Mouse (Mus musculus): ENCODE measurements at regions not wholly inside any gene's neighbourhood (a gene's known extent, or its start where the extent isn't known, plus 50 kb on each side); places are given as distances from the start of the nearest gene placed in this dataset.
A peak's percentile ranks its signal among the peaks of the same experiment; 100 is the strongest.

GRCm38 (mm10) chr4:152936614-152937013 is 458.9 kb upstream of the Kcnab2 start:
- DNase-seq (ENCODE audit: low read depth, low spot score), result no peak

- DNase-seq (ENCODE audit: low read depth, low spot score), result no peak
Measured at GRCm38 (mm10) chr4:152935484-152935883, 457.8 kb upstream of the Kcnab2 start.

GRCm38 (mm10) chr4:152928422-152928985 is 450.8 kb upstream of the Kcnab2 start:
- no peak for DNase-seq (ENCODE audit: low read depth, low spot score)

GRCm38 (mm10) chr4:152920261-152920660 is 442.6 kb upstream of the Kcnab2 start:
- DNase-seq (ENCODE audit: low read depth, low spot score), result no peak

GRCm38 (mm10) chr4:152919851-152920250 is 442.2 kb upstream of the Kcnab2 start:
- no peak for DNase-seq (ENCODE audit: low read depth, low spot score)

GRCm38 (mm10) chr4:152916576-152916975 is 438.9 kb upstream of the Kcnab2 start:
- no peak for DNase-seq (ENCODE audit: low read depth, low spot score)

- DNase-seq (ENCODE audit: low read depth, low spot score), result peak; percentile 20
Measured at GRCm38 (mm10) chr4:152913497-152913896, 435.8 kb upstream of the Kcnab2 start.

- DNase-seq (ENCODE audit: low read depth, low spot score), result no peak
Measured at GRCm38 (mm10) chr4:152912846-152913245, 435.2 kb upstream of the Kcnab2 start.

- no peak for DNase-seq (ENCODE audit: low read depth, low spot score)
Measured at GRCm38 (mm10) chr4:152908235-152908634, 430.6 kb upstream of the Kcnab2 start.

- DNase-seq (ENCODE audit: low read depth, low spot score), result no peak
Measured at GRCm38 (mm10) chr4:152902851-152903250, 425.2 kb upstream of the Kcnab2 start.

- no peak for DNase-seq (ENCODE audit: low read depth, low spot score)
Measured at GRCm38 (mm10) chr4:152900049-152900448, 422.4 kb upstream of the Kcnab2 start.

- no peak for DNase-seq (ENCODE audit: low read depth, low spot score)
Measured at GRCm38 (mm10) chr4:152895076-152895475, 417.4 kb upstream of the Kcnab2 start.

- no peak for DNase-seq (ENCODE audit: low read depth, low spot score)
Measured at GRCm38 (mm10) chr4:152892997-152893396, 415.3 kb upstream of the Kcnab2 start.

- DNase-seq (ENCODE audit: low read depth, low spot score), result no peak
Measured at GRCm38 (mm10) chr4:152889211-152889610, 411.5 kb upstream of the Kcnab2 start.

GRCm38 (mm10) chr4:152888306-152888705 is 410.6 kb upstream of the Kcnab2 start:
- no peak for DNase-seq (ENCODE audit: low read depth, low spot score)

GRCm38 (mm10) chr4:152886773-152887172 is 409.1 kb upstream of the Kcnab2 start:
- peak; percentile 48 for DNase-seq (ENCODE audit: low read depth, low spot score)

- no peak for DNase-seq (ENCODE audit: low read depth, low spot score)
Measured at GRCm38 (mm10) chr4:152881433-152881930, 403.8 kb upstream of the Kcnab2 start.

- DNase-seq (ENCODE audit: low read depth, low spot score), result no peak
Measured at GRCm38 (mm10) chr4:152880368-152880767, 402.7 kb upstream of the Kcnab2 start.

- no peak for DNase-seq (ENCODE audit: low read depth, low spot score)
Measured at GRCm38 (mm10) chr4:152878941-152879340, 401.3 kb upstream of the Kcnab2 start.

GRCm38 (mm10) chr4:152878401-152878800 is 400.7 kb upstream of the Kcnab2 start:
- DNase-seq (ENCODE audit: low read depth, low spot score), result no peak

GRCm38 (mm10) chr4:152870046-152870445 is 392.4 kb upstream of the Kcnab2 start:
- no peak for DNase-seq (ENCODE audit: low read depth, low spot score)

GRCm38 (mm10) chr4:152865894-152866293 is 388.2 kb upstream of the Kcnab2 start:
- no peak for DNase-seq (ENCODE audit: low read depth, low spot score)

- DNase-seq (ENCODE audit: low read depth, low spot score), result no peak
Measured at GRCm38 (mm10) chr4:152862818-152863614, 385.3 kb upstream of the Kcnab2 start.
